Mouse (Mus musculus) bone marrow macrophage, adult 2 months (primary cell): ENCODE data around the gene Gpd2.

Experiments
- CTCF ChIP-seq: IDR thresholded peaks from 2 replicates; pipeline ENCODE4 v1.5.1; 2012; ENCODE audit warnings: low read depth, mild to moderate bottlenecking, low read length, moderate library complexity
- POLR2A ChIP-seq: IDR thresholded peaks from 2 replicates; pipeline ENCODE4 v1.6.1; 2012; ENCODE audit warnings: mild to moderate bottlenecking, low read depth, low read length, borderline replicate concordance

DNA sequence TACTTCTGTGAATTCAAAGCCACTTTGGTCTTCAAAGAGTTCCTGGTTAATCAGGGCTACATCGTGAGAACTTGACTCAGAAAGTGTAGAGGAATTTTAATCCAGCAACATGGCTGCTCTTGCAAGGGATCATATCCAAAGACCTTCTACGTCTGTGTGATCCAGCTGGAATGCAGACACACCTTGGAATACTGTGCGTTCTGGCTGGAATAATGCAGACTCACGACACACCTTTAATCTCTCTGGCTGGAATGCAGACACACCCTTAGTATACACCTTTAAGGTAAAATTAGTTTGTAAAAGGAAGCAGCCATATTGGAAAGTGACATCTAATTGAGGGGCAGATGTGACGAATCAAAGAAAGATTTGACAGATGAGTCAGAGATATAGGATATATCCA, 6.0 kb upstream of the Gpd2 start:
- no peak for TF ChIP-seq CTCF
- no peak for TF ChIP-seq POLR2A
